Mouse (Mus musculus) right cerebral cortex, adult 2 months (tissue): ENCODE results near the gene Gpx4.

Experiments
- DNase-seq, 2 experiments: peaks; one replicate each; pipeline ENCODE4 v3.0.0; 2021 to 2022; ENCODE audit warnings: low spot score in 2 of 2

The Gpx4 gene

GRCm38 (mm10) chr10:80047041-80047565 is at the start of gene Gpx4:
TSS of gene Gpx4 (plus strand) at chr10:80047166.
- DNase-seq, result no peak

- DNase-seq, result no peak
These were observed 49.1 kb upstream of the Gpx4 start for GRCm38 (mm10) chr10:79997819-79998218.

- no peak for DNase-seq
These were observed 45.0 kb upstream of the Gpx4 start for GRCm38 (mm10) chr10:80001945-80002344.

- no peak for DNase-seq
These were observed 44.1 kb upstream of the Gpx4 start for GRCm38 (mm10) chr10:80002829-80003228.

GRCm38 (mm10) chr10:80003374-80004232 is 43.4 kb upstream of the Gpx4 start:
- DNase-seq, result no peak

GRCm38 (mm10) chr10:80004233-80004705 is 42.7 kb upstream of the Gpx4 start:
- no peak for DNase-seq

GRCm38 (mm10) chr10:80011740-80012139 is 35.2 kb upstream of the Gpx4 start:
- no peak for DNase-seq

- DNase-seq, result no peak
These were observed 33.4 kb upstream of the Gpx4 start for GRCm38 (mm10) chr10:80013609-80014008.

GRCm38 (mm10) chr10:80014484-80015290 is 32.3 kb upstream of the Gpx4 start:
- no peak for DNase-seq

- no peak for DNase-seq
These were observed 31.4 kb upstream of the Gpx4 start for GRCm38 (mm10) chr10:80015583-80015982.

GRCm38 (mm10) chr10:80016511-80016910 is 30.5 kb upstream of the Gpx4 start, which contains the start of gene Arhgap45:
TSS of gene Arhgap45 (plus strand) at chr10:80016653.
- DNase-seq, result no peak

GRCm38 (mm10) chr10:80016931-80017330 is 30.0 kb upstream of the Gpx4 start:
- DNase-seq, result no peak

- DNase-seq, result no peak
These were observed 29.6 kb upstream of the Gpx4 start for GRCm38 (mm10) chr10:80017361-80017760.

GRCm38 (mm10) chr10:80017771-80018170 is 29.2 kb upstream of the Gpx4 start:
- DNase-seq, result no peak

- DNase-seq, result no peak
These were observed 28.1 kb upstream of the Gpx4 start for GRCm38 (mm10) chr10:80018739-80019297.

GRCm38 (mm10) chr10:80019471-80020131 is 27.4 kb upstream of the Gpx4 start:
- DNase-seq, result no peak

- DNase-seq, result no peak
These were observed 26.8 kb upstream of the Gpx4 start for GRCm38 (mm10) chr10:80020191-80020590.

GRCm38 (mm10) chr10:80020603-80021319 is 26.2 kb upstream of the Gpx4 start:
- no peak for DNase-seq

- no peak for DNase-seq
These were observed 25.7 kb upstream of the Gpx4 start for GRCm38 (mm10) chr10:80021320-80021641.

GRCm38 (mm10) chr10:80022164-80022563 is 24.8 kb upstream of the Gpx4 start:
- DNase-seq, result no peak

GRCm38 (mm10) chr10:80022806-80023205 is 24.2 kb upstream of the Gpx4 start:
- no peak for DNase-seq
